Mouse (Mus musculus): ENCODE results near the gene Sirt3. TPM values are rescaled to one million over a fixed set of nuclear protein-coding genes. Genes with fewer than 3 reads are reported as not detected.
"Not testable (repeated sequence)": the region's sequence is repeated elsewhere in the genome, so short reads cannot be mapped to it uniquely, and the experiment has no call there.

Sirt3 gene
- polyA plus RNA-seq, 1 experiment from 2014 or later = 27.7 TPM

DNA sequence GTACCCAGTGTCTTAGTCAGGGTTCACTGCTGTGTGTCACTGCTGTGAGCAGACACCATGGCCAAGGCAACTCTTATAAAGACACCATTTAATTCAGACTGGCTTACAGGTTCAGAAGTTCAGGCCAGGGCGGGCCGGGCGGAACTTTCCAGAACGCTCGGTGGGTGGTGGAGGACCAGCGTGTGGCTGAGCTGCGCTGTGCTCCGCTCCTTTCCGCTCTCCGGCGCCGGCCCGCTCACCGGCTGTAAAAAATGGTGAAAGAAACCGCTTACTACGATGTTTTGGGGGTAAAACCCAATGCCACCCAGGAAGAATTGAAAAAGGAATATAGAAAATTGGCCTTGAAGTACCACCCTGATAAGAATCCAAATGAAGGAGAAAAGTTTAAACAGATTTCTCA is 8.5 kb upstream of the Sirt3 start:
- H3K27me3 ChIP-seq (replicated peaks); ATAC-seq; H3K9me3 ChIP-seq: not testable (repeated sequence)

DNA sequence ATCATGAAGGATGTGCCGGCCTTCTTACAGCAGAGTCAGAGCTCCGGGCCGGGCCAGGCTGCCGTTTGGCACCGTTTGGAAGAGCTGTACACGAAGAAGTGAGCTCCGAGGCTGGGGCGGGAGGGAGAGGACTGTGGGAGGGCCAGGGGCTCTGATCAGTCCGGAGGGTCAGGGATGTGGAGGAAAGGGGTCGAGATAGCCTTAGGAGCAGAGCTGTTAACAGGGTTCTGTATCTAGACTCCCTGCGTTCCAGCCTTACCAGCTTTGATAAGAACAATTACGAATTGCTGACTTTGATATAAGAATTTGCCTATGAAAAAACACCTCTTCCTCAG is 327 bp upstream of the Sirt3 start:
- peak overlapping the region; percentile 82 for H3K4me2 ChIP-seq (replicated peaks)
- H3K9ac ChIP-seq = peak overlapping the region; percentile 60
- H3K36me3 ChIP-seq = 0 out of 2 replicates have a peak, but pooled peaks cover 8% of the 10 kb centered on the region
- peak; percentile 53 for ATAC-seq
- no peaks in the 10 kb centered on the region for H3K27me3 ChIP-seq (replicated peaks)
- H3K9me3 ChIP-seq = no peaks in the 10 kb centered on the region
- peak overlapping the region; percentile 59 for H3K4me3 ChIP-seq (replicated peaks)
- WGBS = 0% methylated on average over 12 of the region's 12 CpGs
- H3K27ac ChIP-seq = 0 out of 2 replicates have a peak overlapping the region, but pooled peaks have one; percentile 85
- H3K4me1 ChIP-seq (replicated peaks) = peaks cover 11% of the 10 kb centered on the region

More for the DNA sequence above, 8.5 kb upstream of the Sirt3 start:
- H3K36me3 ChIP-seq = peaks cover 33% of the 10 kb centered on the region
- 97% methylated on average over 16 of the region's 16 CpGs for WGBS
- not testable (repeated sequence) for H3K4me1 ChIP-seq (replicated peaks); H3K4me3 ChIP-seq (replicated peaks); H3K27ac ChIP-seq; H3K9ac ChIP-seq; H3K4me2 ChIP-seq (replicated peaks)

DNA sequence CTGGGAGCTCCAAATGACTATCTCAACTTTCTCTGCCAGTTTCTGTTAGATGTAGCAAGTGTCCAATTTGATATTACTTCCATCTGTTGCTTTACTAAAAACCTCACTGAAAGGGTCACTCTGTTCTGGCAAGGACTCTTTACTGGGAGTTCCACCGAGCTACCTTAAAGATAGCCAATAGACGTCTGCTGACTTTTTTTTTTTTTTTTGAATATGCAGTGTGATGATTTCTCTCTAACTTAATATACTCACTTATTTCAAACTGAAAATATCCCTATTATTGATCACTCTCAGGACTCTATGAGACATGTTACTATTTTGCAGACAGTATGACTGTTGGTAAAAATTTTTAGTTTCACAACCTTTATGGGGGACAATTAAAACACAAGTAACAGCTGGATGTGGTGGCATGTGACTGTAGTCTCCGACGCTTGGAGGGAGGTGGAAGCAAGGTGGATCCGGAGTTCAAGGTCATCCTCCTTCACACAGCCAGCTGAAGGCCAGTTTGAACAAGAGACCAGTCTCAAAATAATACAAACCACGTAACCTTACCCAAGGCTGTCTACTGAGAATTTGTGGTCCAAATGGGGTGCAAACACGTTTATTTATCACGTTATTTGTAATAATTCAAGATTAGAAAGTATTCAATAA is 1.1 kb downstream of the Sirt3 start:
- WGBS = 13% methylated on average over 8 of the region's 8 CpGs
- H3K9ac ChIP-seq = peak overlapping the region; percentile 76
- peak; percentile 19 for ATAC-seq
- H3K27me3 ChIP-seq (replicated peaks) = no peaks in the 10 kb centered on the region
- H3K27ac ChIP-seq = peak overlapping the region; percentile 40; the same call in 1 of the 2 replicates
- peak overlapping the region; percentile 82 for H3K4me2 ChIP-seq (replicated peaks)
- peak overlapping the region; percentile 59 for H3K4me3 ChIP-seq (replicated peaks)
- H3K4me1 ChIP-seq (replicated peaks) = peaks cover 11% of the 10 kb centered on the region
- H3K36me3 ChIP-seq = 0 out of 2 replicates have a peak, but pooled peaks cover 7% of the 10 kb centered on the region
- H3K9me3 ChIP-seq = no peaks in the 10 kb centered on the region

DNA sequence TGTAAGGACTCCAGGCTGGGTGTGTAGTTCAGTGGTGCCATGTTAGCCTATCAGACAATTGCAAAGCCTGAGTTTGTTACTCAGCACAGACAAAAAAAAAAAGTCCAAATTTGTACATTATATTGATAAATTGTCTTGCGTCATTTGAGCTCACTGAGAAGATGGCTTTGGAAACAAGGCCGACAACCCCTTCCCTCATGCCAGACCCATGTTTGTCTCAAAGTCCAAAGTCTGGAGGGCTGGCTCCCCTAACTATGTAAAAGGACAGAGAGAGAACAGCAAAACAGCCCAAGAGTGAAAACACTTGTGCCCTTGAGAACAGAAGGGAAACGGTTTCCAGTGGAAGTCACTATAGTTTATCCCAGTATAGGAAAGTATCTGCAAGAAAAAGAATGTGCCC is 1.7 kb downstream of the Sirt3 start:
- Histone ChIP-seq H3K9ac (no peak overlapping the region), H3K4me2 (replicated peaks) (peak overlapping the region; percentile 33), H3K27me3 (replicated peaks) (no peaks in the 10 kb centered on the region), H3K36me3 (0 out of 2 replicates have a peak, but pooled peaks cover 7% of the 10 kb centered on the region), H3K4me1 (replicated peaks) (peaks cover 11% of the 10 kb centered on the region), H3K9me3 (no peaks in the 10 kb centered on the region), H3K4me3 (replicated peaks) (no peak overlapping the region), H3K27ac (peak overlapping the region; percentile 40)
- no peak for ATAC-seq
- 64% methylated on average over 3 of the region's 3 CpGs for WGBS

DNA sequence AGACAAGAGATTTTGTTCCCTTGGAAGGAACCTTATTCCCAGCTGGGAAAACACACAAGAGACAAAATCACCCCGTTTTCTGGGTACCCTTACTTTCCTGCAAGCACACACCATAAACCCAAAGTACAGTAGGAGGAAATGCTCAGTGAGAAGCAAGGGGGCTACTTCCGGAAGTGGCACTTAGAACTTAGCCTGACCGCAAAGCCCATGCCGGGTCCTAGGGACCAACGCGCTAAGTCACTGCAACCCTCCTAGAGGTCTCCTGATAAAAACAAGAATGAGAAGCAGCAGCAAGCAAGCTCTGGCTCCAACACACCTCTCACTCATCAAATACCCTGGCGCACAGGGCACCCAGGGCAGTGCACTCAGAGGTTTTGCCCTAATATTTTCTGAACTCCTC is 2.8 kb downstream of the Sirt3 start:
- no peak for ATAC-seq
- WGBS = 89% methylated on average over 7 of the region's 7 CpGs

DNA sequence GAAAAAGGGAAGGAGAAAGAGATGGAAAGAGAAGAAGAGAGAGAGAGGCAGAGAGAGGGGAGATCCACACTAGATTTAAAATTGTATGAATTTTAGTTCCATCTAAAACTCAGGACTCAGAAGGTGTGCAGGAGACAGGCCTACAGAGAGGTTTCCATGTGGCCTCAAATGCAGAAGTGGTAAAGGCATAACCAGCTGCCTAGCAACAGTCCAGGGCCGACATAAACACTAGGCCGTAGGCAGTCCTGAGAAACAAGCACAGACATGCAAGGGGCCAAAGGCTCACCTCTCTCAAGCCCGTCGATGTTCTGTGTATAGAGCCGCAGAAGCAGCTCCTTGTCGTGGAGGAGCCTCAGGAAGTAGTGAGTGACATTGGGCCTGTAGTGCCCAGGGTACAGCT is 4.7 kb downstream of the Sirt3 start:
- H3K27me3 ChIP-seq (replicated peaks) = no peaks in the 10 kb centered on the region
- peaks cover 7% of the 10 kb centered on the region for H3K4me1 ChIP-seq (replicated peaks)
- H3K27ac ChIP-seq = no peak overlapping the region
- 0 out of 2 replicates have a peak, but pooled peaks cover 7% of the 10 kb centered on the region for H3K36me3 ChIP-seq
- no peak for ATAC-seq
- H3K4me2 ChIP-seq (replicated peaks) = no peak overlapping the region
- no peaks in the 10 kb centered on the region for H3K9me3 ChIP-seq
- WGBS = 81% methylated on average over 6 of the region's 6 CpGs
- no peak overlapping the region for H3K9ac ChIP-seq
- H3K4me3 ChIP-seq (replicated peaks) = no peak overlapping the region

More for the DNA sequence above, 2.8 kb downstream of the Sirt3 start:
- Histone ChIP-seq H3K27ac (no peak overlapping the region), H3K4me3 (replicated peaks) (no peak overlapping the region), H3K36me3 (0 out of 2 replicates have a peak, but pooled peaks cover 7% of the 10 kb centered on the region), H3K4me1 (replicated peaks) (peaks cover 11% of the 10 kb centered on the region), H3K9me3 (no peaks in the 10 kb centered on the region), H3K27me3 (replicated peaks) (no peaks in the 10 kb centered on the region), H3K4me2 (replicated peaks) (no peak overlapping the region), H3K9ac (no peak overlapping the region)

DNA sequence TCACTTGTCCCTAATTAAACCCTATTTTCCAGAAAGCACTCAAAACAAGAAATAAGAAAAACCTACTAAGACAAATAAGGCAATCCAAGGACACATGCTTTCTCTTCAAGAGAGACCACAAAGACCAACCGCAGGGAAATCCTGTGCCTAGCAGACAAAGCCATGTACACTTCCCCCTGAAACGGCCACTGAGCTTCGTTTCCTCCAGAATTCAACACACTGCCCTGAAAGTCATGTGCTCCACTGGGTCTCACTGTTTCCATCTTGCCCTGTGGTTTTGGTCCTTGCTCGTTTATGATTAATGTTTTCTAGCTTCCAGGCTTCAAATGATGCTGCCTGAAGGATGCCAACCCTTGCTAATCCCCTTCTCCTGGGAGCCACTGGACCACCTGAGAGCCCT is 7.9 kb downstream of the Sirt3 start:
- Histone ChIP-seq H3K27ac (no peak overlapping the region), H3K4me3 (replicated peaks) (no peak overlapping the region), H3K9me3 (no peaks in the 10 kb centered on the region), H3K36me3 (0 out of 2 replicates have a peak, but pooled peaks cover 7% of the 10 kb centered on the region), H3K4me2 (replicated peaks) (no peak overlapping the region), H3K4me1 (replicated peaks) (no peaks in the 10 kb centered on the region), H3K27me3 (replicated peaks) (no peaks in the 10 kb centered on the region), H3K9ac (no peak overlapping the region)
- 91% methylated on average over 4 of the region's 4 CpGs for WGBS
- ATAC-seq = no peak

DNA sequence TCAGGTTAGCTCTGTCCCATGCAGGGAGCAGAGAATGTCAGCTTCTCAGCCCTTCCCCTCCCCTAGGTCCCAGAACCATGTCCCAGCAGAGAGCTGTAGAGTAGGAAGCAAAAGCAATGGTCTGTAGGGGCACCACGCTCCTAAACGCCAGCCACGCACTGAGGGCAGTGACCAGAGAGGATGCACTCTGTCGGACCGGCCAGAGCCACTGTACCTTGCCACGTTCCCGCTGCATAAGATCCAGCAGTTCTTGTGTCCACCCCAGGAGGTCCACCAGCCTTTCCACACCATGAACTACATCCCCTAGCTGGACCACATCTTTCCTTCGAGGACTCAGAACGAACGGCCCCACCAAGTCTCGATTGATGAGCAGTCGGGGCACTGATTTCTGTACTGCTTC is 17.3 kb downstream of the Sirt3 start:
- H3K4me3 ChIP-seq (replicated peaks) = no peak overlapping the region
- no peak overlapping the region for H3K27ac ChIP-seq
- peaks cover 35% of the 10 kb centered on the region for H3K36me3 ChIP-seq
- no peaks in the 10 kb centered on the region for H3K9me3 ChIP-seq
- no peaks in the 10 kb centered on the region for H3K27me3 ChIP-seq (replicated peaks)
- H3K4me2 ChIP-seq (replicated peaks) = no peak overlapping the region
- H3K9ac ChIP-seq = no peak overlapping the region
- ATAC-seq = no peak
- no peaks in the 10 kb centered on the region for H3K4me1 ChIP-seq (replicated peaks)
- WGBS = 89% methylated on average over 12 of the region's 12 CpGs

DNA sequence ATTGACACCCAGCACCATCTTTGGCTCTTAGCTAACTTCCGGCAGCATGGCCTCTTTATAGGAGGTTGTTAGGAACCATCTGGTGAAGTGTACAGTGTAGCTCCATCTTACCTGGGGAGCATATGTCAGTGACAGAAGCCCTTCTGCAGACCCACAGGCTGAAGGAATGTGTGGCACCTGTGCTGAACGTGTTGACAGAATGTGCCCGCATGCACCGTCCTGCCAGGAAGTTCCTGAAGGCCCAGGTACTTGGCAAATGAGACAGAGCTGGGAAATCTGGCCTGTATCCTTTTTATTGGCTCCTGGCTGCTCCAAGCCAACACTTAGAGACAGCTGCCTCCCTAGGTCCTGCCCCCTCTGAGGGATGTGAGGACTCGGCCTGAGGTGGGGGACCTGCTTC is 21.4 kb downstream of the Sirt3 start:
- no peak for ATAC-seq
- WGBS = 85% methylated on average over 5 of the region's 5 CpGs
- Histone ChIP-seq H3K27ac (no peak overlapping the region), H3K4me3 (replicated peaks) (no peak overlapping the region), H3K9ac (no peak overlapping the region), H3K27me3 (replicated peaks) (no peaks in the 10 kb centered on the region), H3K36me3 (peaks cover 32% of the 10 kb centered on the region), H3K4me2 (replicated peaks) (no peak overlapping the region), H3K9me3 (no peaks in the 10 kb centered on the region), H3K4me1 (replicated peaks) (peaks cover 13% of the 10 kb centered on the region)

DNA sequence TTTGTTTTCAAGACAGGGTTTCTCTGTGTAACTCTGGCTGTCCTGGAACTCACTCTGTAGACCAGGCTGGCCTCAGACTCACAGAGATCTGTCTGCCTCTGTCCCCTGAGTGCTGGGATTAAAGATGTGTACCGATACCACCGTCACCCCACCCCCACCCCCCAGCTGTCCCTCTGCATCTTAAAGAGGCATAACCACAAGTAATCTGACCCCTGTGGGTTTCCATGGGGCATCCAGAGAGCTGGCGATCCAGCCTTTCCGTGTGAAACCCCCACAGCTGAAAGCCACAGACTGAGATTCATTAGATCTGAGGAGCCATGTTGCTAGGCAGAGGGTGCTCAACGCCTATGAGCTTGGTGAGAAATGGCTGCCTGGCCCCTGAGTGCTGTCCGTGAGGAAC is 22.1 kb downstream of the Sirt3 start:
- Histone ChIP-seq H3K4me3 (replicated peaks) (no peak overlapping the region), H3K36me3 (peaks cover 32% of the 10 kb centered on the region), H3K27me3 (replicated peaks) (no peaks in the 10 kb centered on the region), H3K4me1 (replicated peaks) (peaks cover 18% of the 10 kb centered on the region), H3K27ac (no peak overlapping the region), H3K4me2 (replicated peaks) (no peak overlapping the region), H3K9me3 (no peaks in the 10 kb centered on the region), H3K9ac (no peak overlapping the region)
- 79% methylated on average over 6 of the region's 6 CpGs for WGBS
- ATAC-seq = no peak

DNA sequence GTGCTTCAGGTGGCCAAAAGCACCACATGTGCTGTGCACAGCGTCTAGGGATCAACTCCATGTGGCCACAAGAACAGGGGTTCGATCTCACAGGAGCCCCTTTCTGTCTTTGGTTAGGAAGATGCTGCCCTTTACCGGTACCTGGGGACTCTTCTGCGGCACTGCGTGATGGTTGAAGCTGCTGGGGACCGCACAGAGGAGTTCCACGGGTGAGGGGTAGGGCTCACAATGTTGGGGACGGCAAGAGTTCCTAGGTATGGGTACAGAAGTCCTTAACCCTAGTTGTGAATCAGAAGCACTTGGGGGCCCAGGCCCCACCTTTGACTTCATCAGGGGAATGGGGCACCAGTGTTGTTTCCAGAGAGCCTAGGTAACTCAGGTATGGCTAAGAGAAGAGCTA is 23.4 kb downstream of the Sirt3 start:
- H3K4me3 ChIP-seq (replicated peaks) = no peak overlapping the region
- H3K27ac ChIP-seq = no peak overlapping the region
- H3K9me3 ChIP-seq = no peaks in the 10 kb centered on the region
- ATAC-seq = no peak
- peaks cover 35% of the 10 kb centered on the region for H3K36me3 ChIP-seq
- WGBS = 96% methylated on average over 8 of the region's 8 CpGs
- H3K27me3 ChIP-seq (replicated peaks) = no peaks in the 10 kb centered on the region
- H3K4me1 ChIP-seq (replicated peaks) = peaks cover 20% of the 10 kb centered on the region
- H3K4me2 ChIP-seq (replicated peaks) = peak overlapping the region; percentile 98
- H3K9ac ChIP-seq = peak overlapping the region; percentile 85; the same call in 1 of the 2 replicates

DNA sequence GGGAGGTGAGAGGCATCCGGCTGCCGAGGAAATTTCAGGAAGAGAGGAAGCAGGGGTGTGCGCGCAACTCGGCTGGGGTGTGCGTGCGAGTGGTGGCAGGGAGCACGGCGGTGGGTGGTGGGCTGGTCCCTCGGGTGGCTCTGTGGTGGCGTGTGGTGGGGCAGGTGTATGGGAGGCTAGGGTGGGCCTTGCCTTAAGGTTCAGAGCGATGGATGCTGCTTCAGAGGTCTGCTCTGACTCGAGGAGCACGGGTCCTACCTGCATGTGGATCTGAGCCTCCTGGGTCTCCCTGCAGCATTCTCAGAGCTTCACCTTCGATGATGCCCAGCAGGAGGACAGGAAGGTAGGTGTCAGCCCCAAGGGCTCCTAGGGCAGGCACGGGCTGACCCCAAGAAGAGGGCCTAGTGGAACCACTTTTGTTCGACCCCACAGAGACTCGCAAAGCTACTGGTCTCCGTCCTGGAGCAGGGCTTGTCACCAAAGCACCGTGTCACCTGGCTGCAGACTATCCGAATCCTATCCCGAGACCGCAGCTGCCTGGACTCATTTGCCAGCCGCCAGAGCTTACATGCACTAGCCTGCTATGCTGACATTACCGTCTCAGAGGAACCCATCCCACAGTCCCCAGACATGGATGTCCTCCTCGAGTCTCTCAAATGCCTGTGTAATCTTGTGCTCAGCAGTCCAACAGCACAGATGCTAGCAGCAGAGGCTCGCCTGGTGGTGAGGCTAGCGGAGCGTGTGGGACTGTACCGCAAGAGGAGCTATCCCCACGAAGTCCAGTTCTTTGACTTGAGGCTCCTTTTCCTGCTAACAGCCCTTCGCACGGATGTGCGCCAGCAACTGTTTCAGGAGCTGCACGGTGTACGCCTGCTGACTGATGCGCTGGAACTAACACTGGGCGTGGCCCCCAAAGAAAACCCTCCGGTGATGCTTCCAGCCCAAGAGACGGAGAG is 24.3 kb downstream of the Sirt3 start, which contains the start of gene Bet1l:
Gene Bet1l (minus strand): TSS at position 28 of the 956 bp plus-strand sequence.
- peak within 1 kb of the TSS; percentile 57 for H3K4me3 ChIP-seq (replicated peaks)
- peak within 1 kb of the TSS; percentile 98 for H3K4me2 ChIP-seq (replicated peaks)
- ATAC-seq = peak; percentile 39
- peak within 1 kb of the TSS; percentile 85 for H3K9ac ChIP-seq
- no peaks in the 10 kb centered on the region for H3K9me3 ChIP-seq
- H3K27ac ChIP-seq = peak within 1 kb of the TSS; percentile 95
- no peaks in the 10 kb centered on the region for H3K27me3 ChIP-seq (replicated peaks)
- H3K36me3 ChIP-seq = peaks cover 37% of the 10 kb centered on the region
- 34% methylated on average over 40 of the region's 40 CpGs for WGBS
- peaks cover 20% of the 10 kb centered on the region for H3K4me1 ChIP-seq (replicated peaks)
